In the genomic region with DNA sequence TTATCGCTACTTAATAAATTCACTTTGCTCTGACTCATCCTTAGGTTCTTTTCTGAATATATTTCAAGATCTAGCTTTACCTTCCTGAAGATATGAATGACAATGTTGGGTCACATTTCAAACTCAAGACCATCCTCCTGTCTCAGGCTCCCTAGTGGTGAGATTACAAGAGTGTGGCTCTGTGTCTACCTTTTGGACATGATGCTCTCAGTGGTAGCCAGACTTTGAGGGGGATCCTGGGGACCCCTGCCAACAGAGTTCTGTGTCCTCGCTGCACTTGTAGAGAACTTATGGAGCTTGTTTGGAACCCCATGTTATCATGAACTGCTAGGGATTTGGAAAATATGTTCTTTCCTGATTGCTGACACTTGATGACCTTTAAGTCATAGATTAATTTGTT, we compare ENCODE assay signal across 37 mouse cellular contexts. TPM values are rescaled to one million over a fixed set of nuclear protein-coding genes. Genes with fewer than 3 reads are reported as not detected.
"Had no signal": no experiment of that assay in that cellular context is flagged by ENCODE, and none has a peak within 500 bp of the region (broad histone marks: within the 10 kb centered on the region; RNA-seq: fewer than 3 reads in every experiment).

No protein-coding gene starts in this region.

- DNase-seq: left cerebral cortex, postnatal 4 days; liver; liver, embryonic 13.5 days; liver, postnatal 0 days; lung, adult 18-20 months; lung, adult 2 months; lung, embryonic 14.5 days; lung, postnatal 10 days; lung, postnatal 14 days; lung, postnatal 36 days; lung, postnatal 4 days had no signal

- ATAC-seq: liver, embryonic 12.5 days; liver, postnatal 0 days; lung, postnatal 0 days; midbrain, embryonic 13.5 days; midbrain, embryonic 15.5 days; midbrain, embryonic 16.5 days had no signal

- H3K9ac ChIP-seq: limb, embryonic 12.5 days; limb, embryonic 13.5 days; limb, embryonic 15.5 days; liver, embryonic 12.5 days; liver, embryonic 13.5 days; liver, embryonic 14.5 days; liver, embryonic 15.5 days; liver, postnatal 0 days; lung, embryonic 14.5 days; lung, embryonic 15.5 days; midbrain, embryonic 12.5 days; midbrain, embryonic 13.5 days; midbrain, embryonic 15.5 days; neural tube, embryonic 12.5 days had no signal

- H3K36me3 ChIP-seq: limb, embryonic 10.5 days; limb, embryonic 12.5 days; limb, embryonic 13.5 days; limb, embryonic 15.5 days; liver, embryonic 12.5 days; liver, embryonic 13.5 days; liver, embryonic 15.5 days; lung, embryonic 15.5 days; midbrain, embryonic 10.5 days; midbrain, embryonic 12.5 days; midbrain, embryonic 13.5 days; midbrain, embryonic 15.5 days; neural tube, embryonic 12.5 days had no signal

- H3K4me2 ChIP-seq: limb, embryonic 12.5 days; limb, embryonic 13.5 days; limb, embryonic 15.5 days; liver, embryonic 11.5 days; liver, embryonic 12.5 days; liver, embryonic 13.5 days; liver, embryonic 15.5 days; lung, embryonic 14.5 days; lung, embryonic 15.5 days; midbrain, embryonic 12.5 days; midbrain, embryonic 13.5 days; midbrain, embryonic 15.5 days; neural tube, embryonic 12.5 days had no signal

- H3K27me3 ChIP-seq: limb, embryonic 12.5 days; limb, embryonic 13.5 days; limb, embryonic 15.5 days; liver, embryonic 12.5 days; liver, embryonic 13.5 days; liver, embryonic 15.5 days; lung, embryonic 15.5 days; midbrain, embryonic 12.5 days; midbrain, embryonic 13.5 days; midbrain, embryonic 15.5 days; neural tube, embryonic 12.5 days had no signal

- H3K4me3 ChIP-seq: limb, embryonic 10.5 days; limb, embryonic 12.5 days; limb, embryonic 13.5 days; limb, embryonic 15.5 days; liver, embryonic 12.5 days; liver, embryonic 13.5 days; liver, embryonic 15.5 days; lung, embryonic 15.5 days; megakaryocyte, embryonic 14.5 days; midbrain, embryonic 10.5 days; midbrain, embryonic 12.5 days; midbrain, embryonic 13.5 days; midbrain, embryonic 15.5 days; myocyte; neural tube, embryonic 12.5 days had no signal

- H3K9me3 ChIP-seq: limb, embryonic 10.5 days; limb, embryonic 12.5 days; limb, embryonic 13.5 days; limb, embryonic 15.5 days; liver, embryonic 12.5 days; liver, embryonic 13.5 days; liver, embryonic 15.5 days; lung, embryonic 15.5 days; megakaryocyte, embryonic 14.5 days; midbrain, embryonic 10.5 days; midbrain, embryonic 12.5 days; midbrain, embryonic 13.5 days; midbrain, embryonic 15.5 days; neural tube, embryonic 12.5 days had no signal

- H3K27ac ChIP-seq: limb, embryonic 10.5 days; limb, embryonic 12.5 days; limb, embryonic 13.5 days; limb, embryonic 15.5 days; liver, embryonic 12.5 days; liver, embryonic 13.5 days; liver, embryonic 14.5 days; liver, embryonic 15.5 days; lung, embryonic 15.5 days; macrophage; midbrain, embryonic 10.5 days; midbrain, embryonic 12.5 days; midbrain, embryonic 13.5 days; midbrain, embryonic 15.5 days; neural tube, embryonic 12.5 days had no signal

RNA-seq across cellular contexts. Expression of a gene that starts 23.5 kb away (rescaled TPM):
- total RNA-seq: liver, adult 2 months; megakaryocyte progenitor cell, adult 5-6 weeks; megakaryocyte, adult 5-6 weeks; megakaryocyte-erythroid progenitor cell, adult 5-6 weeks; midbrain, postnatal 0 days; monocyte, adult 5-6 weeks had no signal
- polyA plus RNA-seq: liver, adult 2 months; liver, embryonic 11.5 days; liver, embryonic 12.5 days; liver, embryonic 13.5 days; liver, embryonic 14.5 days; liver, embryonic 15.5 days; liver, embryonic 16.5 days; liver, postnatal 0 days; lung, adult 2 months; lung, postnatal 0 days; macrophage; midbrain, embryonic 10.5 days; midbrain, embryonic 12.5 days; midbrain, embryonic 15.5 days; midbrain, embryonic 16.5 days; midbrain, postnatal 0 days; myocyte had no signal
